11 mouse cellular contexts compared by ENCODE assay signal in the genomic region with DNA sequence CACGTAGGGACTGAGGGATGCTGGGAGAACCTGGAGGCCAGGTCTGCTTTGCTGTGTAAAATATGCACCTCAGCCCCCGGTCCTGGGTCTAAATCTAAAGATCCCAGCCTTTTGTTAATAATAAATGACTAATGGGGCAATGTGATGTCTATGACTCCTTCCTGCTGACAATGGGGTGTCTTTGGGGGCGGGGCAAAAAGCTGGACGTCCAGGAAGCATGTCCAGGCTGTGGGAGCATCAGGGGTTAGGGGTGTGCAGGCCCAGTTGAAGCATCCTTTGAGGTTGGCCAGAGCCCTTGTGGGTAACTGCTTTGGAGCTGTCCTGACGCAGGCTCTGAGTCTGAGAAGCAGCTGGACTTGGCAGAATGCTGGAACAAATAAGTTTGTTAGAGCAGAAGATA. TPM values are rescaled to one million over a fixed set of nuclear protein-coding genes. Genes with fewer than 3 reads are reported as not detected.
DNase-seq lines count a peak whose midpoint lies in the region; ATAC-seq and TF ChIP-seq lines count a peak whose summit lies in the region.
"Had no signal": no experiment of that assay in that cellular context is flagged by ENCODE, and none has a peak within 500 bp of the region (broad histone marks: within the 10 kb centered on the region; RNA-seq: fewer than 3 reads in every experiment).

No protein-coding gene starts in this region.

- H3K9me3 ChIP-seq in forebrain, embryonic 15.5 days, result no peaks in the 10 kb centered on the region
- H3K9me3 ChIP-seq in forebrain, embryonic 12.5 days, result no peaks in the 10 kb centered on the region
- H3K9me3 ChIP-seq in hindbrain, postnatal 0 days (ENCODE audit: low read length), result 0 out of 2 replicates have a peak, but pooled peaks cover 2% of the 10 kb centered on the region
- no peaks in the 10 kb centered on the region for H3K9me3 ChIP-seq in midbrain, postnatal 0 days (ENCODE audit: low read length)

- 73% methylated on average over 5 of the region's 5 CpGs for WGBS in forebrain, embryonic 15.5 days
- 78% methylated on average over 5 of the region's 5 CpGs for WGBS in forebrain, embryonic 12.5 days
- WGBS in hindbrain, postnatal 0 days, result 65% methylated on average over 5 of the region's 5 CpGs
- WGBS in midbrain, postnatal 0 days, result 61% methylated on average over 5 of the region's 5 CpGs

- no peak overlapping the region for H3K4me3 ChIP-seq in forebrain, embryonic 15.5 days
- H3K4me3 ChIP-seq in forebrain, embryonic 12.5 days (replicated peaks), result no peak overlapping the region
- no peak overlapping the region for H3K4me3 ChIP-seq in hindbrain, postnatal 0 days (ENCODE audit: low read length)
- no peak overlapping the region for H3K4me3 ChIP-seq in midbrain, postnatal 0 days (ENCODE audit: low read depth, low read length)

- no peak for TF ChIP-seq CTCF in hindbrain, postnatal 0 days (IDR thresholded peaks at IDR 0.05; ENCODE audit: low read depth)
- no peak for TF ChIP-seq CTCF in midbrain, postnatal 0 days (IDR thresholded peaks at IDR 0.05)

- no peak overlapping the region for H3K9ac ChIP-seq in forebrain, embryonic 15.5 days (replicated peaks)
- H3K9ac ChIP-seq in forebrain, embryonic 12.5 days, result no peak overlapping the region
- H3K9ac ChIP-seq in hindbrain, postnatal 0 days (replicated peaks; ENCODE audit: low read length), result no peak overlapping the region
- no peak overlapping the region for H3K9ac ChIP-seq in midbrain, postnatal 0 days (replicated peaks; ENCODE audit: low read length, poor library complexity, severe bottlenecking)

- peaks cover 22% of the 10 kb centered on the region for H3K4me1 ChIP-seq in forebrain, embryonic 15.5 days
- H3K4me1 ChIP-seq in forebrain, embryonic 12.5 days, result peaks cover 18% of the 10 kb centered on the region
- H3K4me1 ChIP-seq in hindbrain, postnatal 0 days (ENCODE audit: insufficient read depth, low read length), result peaks cover 17% of the 10 kb centered on the region
- H3K4me1 ChIP-seq in midbrain, postnatal 0 days (ENCODE audit: insufficient read depth, low read length), result peaks cover 10% of the 10 kb centered on the region

- no peak overlapping the region for H3K4me2 ChIP-seq in forebrain, embryonic 15.5 days (replicated peaks)
- no peak overlapping the region for H3K4me2 ChIP-seq in forebrain, embryonic 12.5 days
- no peak overlapping the region; the same call in 1 of the 2 replicates for H3K4me2 ChIP-seq in hindbrain, postnatal 0 days (ENCODE audit: low read depth, low read length)
- H3K4me2 ChIP-seq in midbrain, postnatal 0 days (ENCODE audit: low read depth, low read length, poor library complexity, severe bottlenecking), result no peak overlapping the region

- DNase-seq in kidney, adult 11 months, result peak; percentile 11
- DNase-seq in kidney, adult 9 months, result no peak
- no peak for DNase-seq in hindbrain, postnatal 0 days (ENCODE audit: low spot score)
- no peak for DNase-seq in midbrain, postnatal 0 days (ENCODE audit: low spot score)
- no peak for DNase-seq in layer of hippocampus, postnatal 36 days
- DNase-seq in frontal cortex, postnatal 10 days (ENCODE audit: low spot score in 2 of 2), result no peak
- DNase-seq: embryo, embryonic 11 days; forebrain, postnatal 0 days had no signal

- no peaks in the 10 kb centered on the region for H3K27me3 ChIP-seq in forebrain, embryonic 15.5 days
- H3K27me3 ChIP-seq in forebrain, embryonic 12.5 days, result no peaks in the 10 kb centered on the region
- H3K27me3 ChIP-seq in hindbrain, postnatal 0 days (ENCODE audit: insufficient read depth, low read length), result no peaks in the 10 kb centered on the region
- no peaks in the 10 kb centered on the region for H3K27me3 ChIP-seq in midbrain, postnatal 0 days (ENCODE audit: insufficient read depth, low read length)
- H3K27me3 ChIP-seq: CH12.LX had no signal

- H3K27ac ChIP-seq in forebrain, embryonic 15.5 days (replicated peaks), result peak overlapping the region; percentile 94
- no peak overlapping the region for H3K27ac ChIP-seq in forebrain, embryonic 12.5 days
- H3K27ac ChIP-seq in hindbrain, postnatal 0 days, result peak overlapping the region; percentile 93
- peak overlapping the region; percentile 95; the same call in 1 of the 2 replicates for H3K27ac ChIP-seq in midbrain, postnatal 0 days (ENCODE audit: low read depth, low read length)

- no peaks in the 10 kb centered on the region for H3K36me3 ChIP-seq in forebrain, embryonic 15.5 days
- H3K36me3 ChIP-seq in forebrain, embryonic 12.5 days (replicated peaks), result no peaks in the 10 kb centered on the region
- H3K36me3 ChIP-seq in hindbrain, postnatal 0 days (ENCODE audit: insufficient read depth, low read length), result no peaks in the 10 kb centered on the region
- H3K36me3 ChIP-seq in midbrain, postnatal 0 days (ENCODE audit: insufficient read depth, low read length), result no peaks in the 10 kb centered on the region

- ATAC-seq in forebrain, embryonic 15.5 days (replicated peaks), result no peak
- ATAC-seq in forebrain, embryonic 12.5 days (ENCODE audit: low FRiP score), result no peak
- ATAC-seq in hindbrain, postnatal 0 days, result no peak
- ATAC-seq in midbrain, postnatal 0 days (ENCODE audit: low FRiP score), result no peak

RNA-seq across cellular contexts. Expression of gene Asprv1, which starts 41.9 kb away (rescaled TPM):
- polyA plus RNA-seq in forebrain, embryonic 15.5 days (2015; fragmentation: Nextera tagmentation; extraction: Ambion mirVana), result 0.59 and 0.61 TPM in 2 replicates
- polyA plus RNA-seq in forebrain, embryonic 12.5 days (2016; fragmentation: Nextera tagmentation; extraction: Ambion mirVana), result 0.52 and 0.87 TPM in 2 replicates
- 0.22 and 0.73 TPM in 2 replicates for total RNA-seq in hindbrain, postnatal 0 days (2014; rRNA removed)
- 0.99 and 1.0 TPM in 2 replicates for polyA plus RNA-seq in hindbrain, postnatal 0 days (2015; fragmentation: Nextera tagmentation; extraction: Ambion mirVana)
- total RNA-seq in midbrain, postnatal 0 days (2014; rRNA removed), result 2.0 and 4.2 TPM in 2 replicates
- polyA plus RNA-seq in midbrain, postnatal 0 days (2015; fragmentation: Nextera tagmentation; extraction: Ambion mirVana), result 1.1 and 1.2 TPM in 2 replicates
- total RNA-seq in layer of hippocampus, postnatal 36 days (2021), result 1 to 10 TPM in 1 of 2 experiments, under 1 TPM in 1; 0.88 to 1.7 TPM
- total RNA-seq: CH12.LX had no signal

RNA-seq across cellular contexts. Expression of gene Pcbp1, which starts 59.9 kb away (rescaled TPM):
- 409 and 412 TPM in 2 replicates for polyA plus RNA-seq in forebrain, embryonic 15.5 days (2015; fragmentation: Nextera tagmentation; extraction: Ambion mirVana)
- polyA plus RNA-seq in forebrain, embryonic 12.5 days (2016; fragmentation: Nextera tagmentation; extraction: Ambion mirVana), result 497 and 562 TPM in 2 replicates
- 61.7 and 71.3 TPM in 2 replicates for total RNA-seq in hindbrain, postnatal 0 days (2014; rRNA removed)
- 300 and 303 TPM in 2 replicates for polyA plus RNA-seq in hindbrain, postnatal 0 days (2015; fragmentation: Nextera tagmentation; extraction: Ambion mirVana)
- total RNA-seq in midbrain, postnatal 0 days (2014; rRNA removed), result 51.7 and 72.8 TPM in 2 replicates
- 264 and 292 TPM in 2 replicates for polyA plus RNA-seq in midbrain, postnatal 0 days (2015; fragmentation: Nextera tagmentation; extraction: Ambion mirVana)
- 100 to 1,000 TPM; 177 to 186 TPM for total RNA-seq in layer of hippocampus, postnatal 36 days (2021)
